Mouse (Mus musculus) intestine, embryonic 15.5 days (tissue): Measurements from ENCODE around the gene Apbb2. TPM values are rescaled to one million over a fixed set of nuclear protein-coding genes. Genes with fewer than 3 reads are reported as not detected.

ENCODE experiments used
- ATAC-seq: fragments of 200-750 bp; cut with Nextera tagmentation; 2 replicates; pipeline ENCODE4 v1.8.0; 2017; ENCODE audit warnings: moderate TSS enrichment, moderate library complexity
- H3K27ac ChIP-seq: fragments of 300-500 bp; sonication (generic); 2 replicates; pipeline ENCODE4 v1.5.1; 2015; ENCODE audit warnings: mild to moderate bottlenecking, inconsistent platforms
- H3K27me3 ChIP-seq: fragments of 300-500 bp; sonication (generic); replicated peaks from 2 replicates; pipeline ENCODE4 v1.6.1; 2015; ENCODE audit warnings: inconsistent platforms
- H3K36me3 ChIP-seq: fragments of 300-500 bp; sonication (generic); 2 replicates; pipeline ENCODE4 v1.6.1; 2015; ENCODE audit warnings: inconsistent platforms
- H3K4me1 ChIP-seq: fragments of 300-500 bp; sonication (generic); replicated peaks from 2 replicates; pipeline ENCODE4 v1.6.1; 2015; ENCODE audit warnings: inconsistent platforms
- H3K4me2 ChIP-seq: fragments of 300-500 bp; sonication (generic); replicated peaks from 2 replicates; pipeline ENCODE4 v1.6.1; 2015; ENCODE audit warnings: mild to moderate bottlenecking, inconsistent platforms
- H3K4me3 ChIP-seq: fragments of 300-500 bp; sonication (generic); replicated peaks from 2 replicates; pipeline ENCODE4 v1.5.1; 2015; ENCODE audit warnings: inconsistent platforms
- H3K9ac ChIP-seq: fragments of 300-500 bp; sonication (generic); 2 replicates; pipeline ENCODE4 v1.6.1; 2015; ENCODE audit warnings: inconsistent platforms
- H3K9me3 ChIP-seq: fragments of 300-500 bp; sonication (generic); 2 replicates; pipeline ENCODE4 v1.6.1; 2016; ENCODE audit warnings: inconsistent platforms
- WGBS: fragments of 180-500 bp; shearing (Covaris S2); methylation state at CpG from one replicate; pipeline ENCODE4 v1.1.7; 2015; 5-methylcytosine and 5-hydroxymethylcytosine counted together
- polyA plus RNA-seq: library from polyadenylated mRNA; unstranded; fragments of >200 nt; fragmentation: Nextera tagmentation; extraction: Ambion mirVana; gene quantifications from 2 replicates; pipeline ENCODE4 v1.2.1, GENCODE M21; 2015

The Apbb2 gene
- polyA plus RNA-seq, 1 experiment from 2014 or later = 35.4 TPM

DNA sequence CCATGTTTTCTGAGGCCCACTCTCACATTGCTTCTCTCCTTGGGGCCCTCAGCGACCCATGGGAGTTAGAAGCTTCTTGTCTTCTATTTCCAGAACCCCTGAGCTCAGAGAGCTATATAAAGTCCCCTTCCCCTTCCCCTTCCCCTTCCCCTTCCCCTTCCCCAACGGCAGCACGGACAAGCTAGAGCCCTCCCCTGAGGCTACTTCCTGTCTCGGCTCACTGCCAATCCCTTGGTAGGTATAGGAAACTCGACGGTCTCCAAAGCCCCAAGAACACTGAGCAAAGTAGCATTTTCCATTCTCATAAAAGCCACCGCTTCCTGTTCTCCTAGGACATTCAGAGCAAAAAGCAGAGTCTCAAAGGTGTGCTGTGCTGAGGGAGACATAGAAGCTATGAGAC is 107.9 kb downstream of the Apbb2 start:
- H3K9me3 ChIP-seq = no peaks in the 10 kb centered on the region
- no peaks in the 10 kb centered on the region for H3K4me1 ChIP-seq
- H3K36me3 ChIP-seq = no peaks in the 10 kb centered on the region
- no peak overlapping the region for H3K9ac ChIP-seq
- no peak for ATAC-seq
- H3K27ac ChIP-seq = no peak overlapping the region
- no peak overlapping the region for H3K4me2 ChIP-seq
- H3K27me3 ChIP-seq = no peaks in the 10 kb centered on the region
- 73% methylated on average over 7 of the region's 7 CpGs for whole genome bisulfite sequencing
- H3K4me3 ChIP-seq = no peak overlapping the region

DNA sequence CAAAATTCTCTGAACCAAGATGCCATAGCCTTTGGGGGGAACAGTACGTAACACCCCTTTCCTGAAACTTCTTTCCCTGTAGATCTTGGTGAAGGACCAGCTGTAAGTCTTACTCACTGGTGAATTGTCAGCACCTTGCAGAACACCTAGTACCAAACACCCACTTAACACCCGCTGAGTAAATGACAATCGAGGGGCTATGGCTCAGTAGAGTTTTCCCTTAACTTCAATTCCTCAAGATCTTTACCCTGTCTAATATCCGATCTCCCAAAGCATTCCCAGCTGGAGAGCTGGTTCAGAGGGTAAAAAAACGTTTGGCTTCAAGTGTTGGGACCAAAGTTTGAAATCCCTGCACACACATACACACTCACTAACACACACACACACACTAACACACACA is 109.4 kb downstream of the Apbb2 start:
- H3K4me2 ChIP-seq = no peak overlapping the region
- H3K27me3 ChIP-seq = no peaks in the 10 kb centered on the region
- H3K27ac ChIP-seq = no peak overlapping the region
- peaks cover 3% of the 10 kb centered on the region; the same call in 1 of the 2 replicates for H3K4me1 ChIP-seq
- no peaks in the 10 kb centered on the region for H3K36me3 ChIP-seq
- H3K9ac ChIP-seq = no peak overlapping the region
- ATAC-seq = no peak
- H3K9me3 ChIP-seq = no peaks in the 10 kb centered on the region
- no peak overlapping the region for H3K4me3 ChIP-seq
- WGBS = 82% methylated on average over 5 of the region's 5 CpGs

DNA sequence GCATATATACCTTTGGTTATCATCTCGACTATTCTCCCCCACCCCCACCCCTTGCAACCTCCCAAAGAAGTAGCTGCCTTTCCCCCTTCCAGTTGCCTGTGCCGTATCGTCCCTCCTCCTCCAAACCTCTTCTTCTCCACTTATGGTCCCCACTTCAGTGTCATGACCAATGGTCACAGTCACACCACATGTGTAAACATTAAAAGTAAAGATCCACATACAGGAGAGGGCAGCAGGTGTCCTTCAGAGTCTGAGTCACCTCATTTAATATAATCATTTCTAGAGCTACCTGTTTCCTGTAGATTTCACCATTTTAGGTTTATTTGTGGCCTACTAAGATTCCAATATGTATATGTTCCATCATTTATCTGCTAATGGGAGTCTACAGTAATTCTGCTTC is 113.0 kb downstream of the Apbb2 start:
- WGBS = 67% methylated on average over 3 of the region's 3 CpGs
- Histone ChIP-seq H3K27ac (no peak overlapping the region), H3K27me3 (no peaks in the 10 kb centered on the region), H3K4me2 (no peak overlapping the region), H3K4me1 (peaks cover 11% of the 10 kb centered on the region), H3K36me3 (no peaks in the 10 kb centered on the region), H3K4me3 (no peak overlapping the region), H3K9me3 (no peaks in the 10 kb centered on the region), H3K9ac (no peak overlapping the region)
- no peak for ATAC-seq

DNA sequence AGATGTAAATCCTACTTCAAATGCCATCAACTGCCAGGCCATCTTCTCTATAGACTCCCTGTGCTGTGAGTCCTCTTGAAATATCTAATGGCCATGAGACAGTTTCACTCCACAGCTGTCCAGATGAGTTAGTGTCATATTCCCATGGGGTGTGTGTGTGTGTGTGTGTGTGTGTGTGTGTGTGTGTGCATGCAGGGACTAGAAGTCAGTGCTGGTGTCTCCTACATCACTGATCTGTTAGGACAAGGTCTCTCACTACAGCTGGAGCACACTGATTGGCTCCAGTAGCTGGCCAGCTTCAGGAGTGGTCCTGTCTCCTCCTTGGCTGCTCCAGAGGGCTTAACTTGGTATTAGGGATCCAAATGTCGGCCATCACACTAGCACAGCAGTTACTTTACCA is 113.5 kb downstream of the Apbb2 start:
- Histone ChIP-seq H3K27me3 (no peaks in the 10 kb centered on the region), H3K36me3 (no peaks in the 10 kb centered on the region), H3K9me3 (no peaks in the 10 kb centered on the region), H3K27ac (no peak overlapping the region), H3K4me2 (no peak overlapping the region), H3K4me1 (peaks cover 11% of the 10 kb centered on the region), H3K4me3 (no peak overlapping the region), H3K9ac (no peak overlapping the region)
- ATAC-seq = no peak
- 65% methylated on average over 1 of the region's 1 CpGs for WGBS

DNA sequence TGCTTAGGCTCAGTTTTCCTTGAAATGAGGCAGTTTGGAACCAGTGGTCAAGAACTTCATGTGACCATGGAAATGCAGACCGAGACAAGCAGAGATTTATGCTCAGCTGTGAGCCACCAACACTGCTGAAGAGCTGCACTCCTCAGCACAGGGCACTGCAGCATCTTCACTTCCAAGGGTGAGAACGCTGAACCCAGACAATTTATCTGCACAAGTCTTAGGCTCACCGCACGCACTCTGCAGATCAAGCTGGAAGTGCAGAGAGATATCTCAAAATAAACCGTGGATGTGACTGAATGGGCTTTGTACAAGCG is 114.2 kb downstream of the Apbb2 start:
- WGBS = 33% methylated on average over 6 of the region's 6 CpGs
- no peak overlapping the region for H3K4me3 ChIP-seq

DNA sequence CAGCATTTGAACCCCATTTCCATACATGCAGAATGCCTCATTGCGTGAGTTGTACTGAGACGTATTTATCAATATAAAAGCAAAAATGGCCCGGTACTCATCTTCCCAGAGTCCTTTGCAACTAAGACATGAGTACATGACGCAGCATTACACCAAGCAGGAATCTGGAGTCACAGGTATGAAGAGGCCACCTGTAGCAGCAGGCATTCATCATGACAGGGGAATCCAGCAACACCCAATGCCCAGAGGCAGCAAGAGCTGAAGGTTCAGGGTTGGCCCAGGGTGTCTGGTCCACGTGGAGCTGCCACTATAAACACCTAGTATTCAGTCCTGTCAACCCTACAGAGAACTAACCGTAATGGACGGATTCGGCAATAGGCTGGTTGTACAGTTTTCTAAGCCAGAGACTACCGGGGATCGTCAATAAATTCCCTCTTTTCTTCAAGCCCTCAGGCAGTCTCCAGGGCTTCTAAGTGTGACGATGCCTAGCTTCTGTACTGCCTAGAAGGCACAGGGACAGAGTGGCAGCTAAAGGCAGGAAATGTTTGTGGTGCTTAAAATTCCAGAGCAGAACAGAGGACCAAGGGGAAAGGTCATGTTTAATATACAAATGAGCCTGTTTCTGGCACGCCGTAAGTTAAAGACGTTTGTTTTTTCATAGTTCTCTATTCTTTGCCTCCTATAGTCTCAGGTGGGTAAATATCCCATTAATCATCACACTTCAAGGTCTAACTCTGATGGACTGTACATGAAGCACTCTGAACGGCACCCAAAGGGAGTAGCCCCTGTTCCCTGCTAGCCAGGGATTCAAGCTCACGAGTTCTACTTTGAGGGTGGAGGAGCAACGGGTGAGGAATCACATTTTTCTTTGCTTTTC is 114.8 kb downstream of the Apbb2 start:
- H3K4me1 ChIP-seq = peaks cover 11% of the 10 kb centered on the region
- no peaks in the 10 kb centered on the region for H3K9me3 ChIP-seq
- H3K4me2 ChIP-seq = peak overlapping the region; percentile 33
- H3K27me3 ChIP-seq = no peaks in the 10 kb centered on the region
- WGBS = 26% methylated on average over 17 of the region's 17 CpGs
- no peak overlapping the region for H3K27ac ChIP-seq
- no peak overlapping the region for H3K4me3 ChIP-seq
- no peak overlapping the region for H3K9ac ChIP-seq
- H3K36me3 ChIP-seq = no peaks in the 10 kb centered on the region
- ATAC-seq = peak; percentile 51

More for the DNA sequence above, 114.2 kb downstream of the Apbb2 start:
- no peaks in the 10 kb centered on the region for H3K27me3 ChIP-seq
- peak overlapping the region; percentile 33 for H3K4me2 ChIP-seq
- no peak overlapping the region for H3K27ac ChIP-seq
- no peak overlapping the region for H3K9ac ChIP-seq
- H3K36me3 ChIP-seq = no peaks in the 10 kb centered on the region
- H3K9me3 ChIP-seq = no peaks in the 10 kb centered on the region
- H3K4me1 ChIP-seq = peaks cover 11% of the 10 kb centered on the region
- ATAC-seq = no peak; the same call in 1 of the 2 replicates

DNA sequence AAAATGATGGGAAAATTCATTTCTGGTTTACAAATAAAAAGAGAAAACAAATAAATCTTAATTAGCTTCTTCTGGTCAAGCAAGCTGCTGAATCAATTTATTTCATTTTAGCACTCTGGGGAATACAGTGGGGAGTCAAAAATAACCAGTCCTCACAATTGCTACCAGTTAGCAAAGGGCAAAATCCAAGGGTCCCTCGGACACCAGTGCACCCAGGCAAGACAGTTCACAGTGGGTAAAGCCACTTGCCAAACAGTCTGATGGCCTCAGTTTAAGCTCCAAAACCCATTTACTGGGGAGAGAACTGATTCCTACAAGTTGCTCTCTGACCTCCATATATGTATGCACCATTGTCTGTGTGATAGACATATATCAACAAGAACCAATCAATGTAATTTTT is 115.6 kb downstream of the Apbb2 start:
- no peaks in the 10 kb centered on the region for H3K27me3 ChIP-seq
- 86% methylated on average over 1 of the region's 1 CpGs for WGBS
- no peak overlapping the region for H3K27ac ChIP-seq

DNA sequence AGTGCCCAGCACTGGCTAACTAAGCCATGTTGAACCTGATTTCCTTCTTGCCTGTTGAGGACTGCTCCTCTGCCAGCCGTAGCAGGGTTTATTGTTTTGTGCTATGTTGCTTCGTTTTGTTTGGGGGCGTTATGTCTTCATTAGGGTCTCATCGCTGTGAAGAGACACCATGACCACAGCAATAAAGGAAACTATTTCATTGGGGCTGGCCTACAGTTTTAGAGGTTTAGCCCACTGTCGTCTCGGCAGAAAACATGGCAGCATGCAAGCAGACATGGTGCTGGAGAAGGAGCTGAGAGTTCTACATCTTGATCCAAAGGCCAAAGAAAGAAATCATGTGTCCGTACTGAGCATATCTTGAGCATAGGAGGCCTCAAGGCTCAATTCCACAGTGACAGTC is 119.0 kb downstream of the Apbb2 start:
- no peak overlapping the region for H3K27ac ChIP-seq
- ATAC-seq = no peak

More for the DNA sequence above, 115.6 kb downstream of the Apbb2 start:
- no peak overlapping the region for H3K9ac ChIP-seq
- H3K4me3 ChIP-seq = no peak overlapping the region
- ATAC-seq = no peak
- no peaks in the 10 kb centered on the region for H3K9me3 ChIP-seq
- peaks cover 11% of the 10 kb centered on the region for H3K4me1 ChIP-seq
- H3K4me2 ChIP-seq = no peak overlapping the region
- H3K36me3 ChIP-seq = no peaks in the 10 kb centered on the region

DNA sequence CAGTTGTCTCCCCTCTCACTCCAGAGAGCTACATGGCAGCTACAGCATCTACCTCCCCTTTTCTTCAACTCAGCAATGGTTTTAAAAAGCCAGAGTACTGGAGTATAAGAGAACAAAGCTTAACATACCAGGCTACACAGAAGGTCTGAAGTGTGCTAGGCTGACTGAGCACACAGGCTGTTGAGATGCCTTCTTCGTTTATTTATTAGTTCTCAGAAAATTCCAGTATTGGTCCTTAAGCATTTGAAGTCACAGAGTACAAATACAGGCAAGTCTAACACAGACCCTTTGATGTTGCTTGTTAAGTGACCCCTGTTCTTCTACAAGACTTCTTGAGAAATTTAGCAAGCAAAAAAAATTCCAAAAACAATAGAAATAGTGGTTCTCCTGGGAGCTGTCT is 120.4 kb downstream of the Apbb2 start:
- H3K4me1 ChIP-seq = peaks cover 8% of the 10 kb centered on the region; the same call in 1 of the 2 replicates
- H3K4me2 ChIP-seq = no peak overlapping the region
- no peak overlapping the region for H3K9ac ChIP-seq
- H3K27me3 ChIP-seq = no peaks in the 10 kb centered on the region
- ATAC-seq = no peak
- no peaks in the 10 kb centered on the region for H3K36me3 ChIP-seq
- WGBS = 49% methylated on average over 1 of the region's 1 CpGs
- no peak overlapping the region for H3K4me3 ChIP-seq
- no peak overlapping the region for H3K27ac ChIP-seq
- H3K9me3 ChIP-seq = no peaks in the 10 kb centered on the region

More for the DNA sequence above, 119.0 kb downstream of the Apbb2 start:
- Histone ChIP-seq H3K9me3 (no peaks in the 10 kb centered on the region), H3K4me3 (no peak overlapping the region), H3K27me3 (no peaks in the 10 kb centered on the region), H3K9ac (no peak overlapping the region), H3K4me1 (peaks cover 19% of the 10 kb centered on the region), H3K36me3 (no peaks in the 10 kb centered on the region), H3K4me2 (no peak overlapping the region)
- WGBS = 94% methylated on average over 7 of the region's 7 CpGs

DNA sequence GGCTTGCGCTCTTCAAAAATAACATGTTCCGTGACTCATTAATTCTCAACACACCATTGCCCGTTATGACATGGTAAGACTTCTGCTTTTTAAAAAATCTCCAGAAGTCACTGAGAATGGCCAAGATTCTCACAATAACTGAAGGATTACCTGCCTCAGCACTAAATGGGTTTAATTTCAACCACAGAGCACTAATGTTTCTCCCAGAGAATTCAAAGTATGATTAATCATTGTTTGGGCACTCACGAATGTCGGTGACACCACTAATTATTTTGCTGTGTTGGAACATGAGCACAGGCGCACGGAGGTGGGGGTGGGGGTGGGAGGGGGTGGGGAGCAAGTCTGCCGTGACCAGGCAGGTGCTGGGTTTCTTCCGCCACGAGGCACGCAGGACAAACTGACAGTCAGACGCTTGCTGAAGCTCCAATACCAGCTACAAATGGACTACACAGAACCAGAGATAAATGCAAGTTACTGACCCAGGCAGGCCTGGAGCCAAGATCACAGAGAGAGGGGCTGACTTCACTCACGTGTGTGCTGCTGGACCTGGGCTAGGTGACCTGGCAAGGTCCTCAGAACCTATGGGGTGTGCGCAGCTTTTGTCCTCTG is 121.0 kb downstream of the Apbb2 start:
- Histone ChIP-seq H3K9ac (no peak overlapping the region), H3K4me1 (peaks cover 9% of the 10 kb centered on the region; the same call in 1 of the 2 replicates), H3K27me3 (no peaks in the 10 kb centered on the region), H3K36me3 (no peaks in the 10 kb centered on the region), H3K4me2 (no peak overlapping the region), H3K9me3 (no peaks in the 10 kb centered on the region), H3K27ac (no peak overlapping the region), H3K4me3 (no peak overlapping the region)
- ATAC-seq = no peak
- WGBS = 38% methylated on average over 14 of the region's 14 CpGs

DNA sequence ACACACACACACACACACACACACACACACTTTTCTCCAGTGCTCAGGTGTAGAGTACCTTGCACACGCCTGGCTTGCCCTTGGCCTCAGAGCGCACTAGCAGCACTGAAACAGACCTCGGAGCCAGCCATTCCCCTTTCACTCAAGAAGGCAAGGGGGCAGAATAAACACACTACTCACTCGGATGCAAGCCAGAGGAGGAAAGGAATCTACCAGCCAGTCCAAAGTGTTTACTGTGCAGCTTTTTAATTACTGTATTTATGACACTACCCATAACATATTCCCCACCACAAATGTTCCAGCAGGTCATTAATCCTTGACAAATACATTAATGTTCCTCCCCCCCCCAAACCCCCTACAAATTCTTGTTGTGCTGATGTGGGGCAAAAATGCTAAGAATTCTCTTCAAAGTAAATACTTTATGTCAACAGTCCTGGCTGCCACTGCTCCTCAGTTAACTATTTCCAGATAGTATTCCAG is 121.7 kb downstream of the Apbb2 start:
- H3K27ac ChIP-seq = no peak overlapping the region

DNA sequence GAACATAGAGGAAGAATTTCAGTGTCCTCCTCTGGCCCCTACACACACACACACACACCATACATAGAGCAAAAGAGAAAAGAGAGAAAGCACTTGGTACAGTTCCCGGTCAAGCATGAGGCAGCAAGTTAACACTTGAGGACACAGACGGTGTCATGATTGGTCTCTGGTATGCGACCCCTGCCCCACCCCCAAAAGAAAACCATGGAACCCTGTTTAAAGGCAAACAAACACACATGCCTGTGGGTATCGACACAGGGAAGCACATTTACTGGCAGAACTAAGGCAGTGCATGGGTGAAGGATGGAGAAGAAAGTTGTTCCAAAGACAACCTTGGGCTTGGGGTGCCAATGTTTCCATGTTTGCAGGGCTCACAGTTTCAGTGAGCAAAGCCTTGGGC is 123.9 kb downstream of the Apbb2 start:
- 46% methylated on average over 4 of the region's 4 CpGs for WGBS
- H3K27me3 ChIP-seq = no peaks in the 10 kb centered on the region
- no peak overlapping the region for H3K4me2 ChIP-seq
- ATAC-seq = no peak
- H3K9me3 ChIP-seq = no peaks in the 10 kb centered on the region
- no peaks in the 10 kb centered on the region for H3K36me3 ChIP-seq
- no peak overlapping the region for H3K4me3 ChIP-seq
- peaks cover 9% of the 10 kb centered on the region; the same call in 1 of the 2 replicates for H3K4me1 ChIP-seq
- no peak overlapping the region for H3K9ac ChIP-seq
- no peak overlapping the region for H3K27ac ChIP-seq

More for the DNA sequence above, 121.7 kb downstream of the Apbb2 start:
- H3K4me1 ChIP-seq = peaks cover 9% of the 10 kb centered on the region; the same call in 1 of the 2 replicates
- peak; percentile 39; the same call in 1 of the 2 replicates for ATAC-seq
- no peaks in the 10 kb centered on the region for H3K9me3 ChIP-seq
- no peak overlapping the region for H3K4me2 ChIP-seq
- H3K4me3 ChIP-seq = no peak overlapping the region
- H3K9ac ChIP-seq = no peak overlapping the region
- no peaks in the 10 kb centered on the region for H3K36me3 ChIP-seq
- no peaks in the 10 kb centered on the region for H3K27me3 ChIP-seq
- whole genome bisulfite sequencing = 27% methylated on average over 4 of the region's 4 CpGs
